Mouse (Mus musculus) lung, adult 2 months (tissue): ENCODE measurements around the gene Fignl2. TPM values are rescaled to one million over a fixed set of nuclear protein-coding genes. Genes with fewer than 3 reads are reported as not detected.
"Not testable (repeated sequence)": the region's sequence is repeated elsewhere in the genome, so short reads cannot be mapped to it uniquely, and the experiment has no call there.

Experiments used
- DNase-seq: peaks from one replicate; pipeline ENCODE4 v3.0.0; 2022
- H3K4me1 ChIP-seq: fragments of 200-500 bp; 2 replicates; pipeline ENCODE4 v1.6.1; 2011; ENCODE audit warnings: low read length; ENCODE audit not compliant: control insufficient read depth, insufficient read depth
- H3K4me3 ChIP-seq: fragments of 200-500 bp; replicated peaks from 2 replicates; pipeline ENCODE3; 2011; ENCODE audit warnings: low read depth, mild to moderate bottlenecking, control low read depth, low read length; ENCODE audit errors: extremely low read depth
- CTCF ChIP-seq: fragments of 200-500 bp; IDR thresholded peaks from 2 replicates; pipeline ENCODE4 v1.5.1; 2011; ENCODE audit warnings: mild to moderate bottlenecking, low read length, control low read depth; ENCODE audit not compliant: insufficient read depth
- POLR2A ChIP-seq: fragments of 200-500 bp; IDR thresholded peaks from 2 replicates; pipeline ENCODE4 v1.6.1; 2011; ENCODE audit warnings: low read depth, mild to moderate bottlenecking, control low read depth, low read length, borderline replicate concordance; ENCODE audit errors: extremely low read depth
- WGBS: fragments of 180-500 bp; shearing (Covaris S2); methylation state at CpG from one replicate; pipeline ENCODE4 v1.1.7; 2018; 5-methylcytosine and 5-hydroxymethylcytosine counted together
- polyA plus RNA-seq: library from polyadenylated mRNA; depleted of rRNA; stranded (reverse); fragments of >200 nt; gene quantifications from 2 replicates; pipeline ENCODE4 v1.2.3, GENCODE M21; 2012; rRNA removed

The Fignl2 gene
- 9.3 and 10.6 TPM in 2 replicates for polyA plus RNA-seq

DNA sequence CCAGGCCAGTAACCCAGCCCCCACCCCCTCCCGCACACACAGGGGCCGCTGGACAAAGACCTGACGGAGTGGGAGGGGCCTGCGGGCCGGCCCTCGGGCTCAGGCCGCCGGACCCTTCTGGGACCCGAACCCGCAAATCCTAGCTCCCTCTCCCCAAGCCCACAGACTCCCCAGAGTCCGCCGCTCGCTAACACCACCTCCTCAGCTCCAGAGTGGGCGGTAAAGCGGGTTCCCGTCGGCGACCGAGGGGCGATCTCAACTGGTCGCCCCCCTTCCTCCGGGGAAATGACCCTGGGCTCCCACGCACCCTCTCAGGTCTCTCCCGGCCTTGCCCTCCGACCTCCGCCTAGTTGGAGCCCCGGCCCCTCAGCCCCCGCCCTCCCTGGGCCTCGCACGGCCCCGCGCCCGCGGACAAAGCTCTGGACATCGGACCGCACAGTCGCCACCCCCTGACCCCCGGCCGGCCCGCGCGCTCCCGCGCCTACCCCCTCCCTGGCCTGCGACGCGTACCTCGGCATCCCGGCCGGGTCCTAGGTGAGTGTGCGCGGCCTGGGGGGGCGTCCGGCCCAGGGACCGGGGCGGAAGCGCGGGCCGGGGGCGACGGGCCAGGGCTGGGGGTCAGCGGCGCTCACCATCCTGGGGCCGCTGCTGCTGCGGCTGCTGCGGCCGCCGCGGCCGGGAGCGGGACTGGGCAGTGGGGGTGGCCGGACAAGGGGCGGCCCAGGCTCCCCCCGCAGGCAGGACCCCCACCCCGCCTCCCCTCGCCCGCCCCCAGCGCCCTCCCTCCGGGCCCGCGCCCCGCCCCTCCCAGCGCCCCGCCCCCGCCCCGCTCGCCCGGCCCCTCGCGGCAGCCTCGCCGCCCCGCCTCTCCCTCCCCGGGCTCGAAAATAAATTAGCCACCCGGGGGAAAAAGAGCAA lies at the start of gene Fignl2:
TSS of gene Fignl2 (minus strand) at position 755 of the 918 bp plus-strand sequence.
- 2% methylated on average over 71 of the region's 96 CpGs for WGBS
- peak; percentile 27 for DNase-seq
- TF ChIP-seq CTCF (no peak), POLR2A (no peak)
- peak within 1 kb of the TSS; percentile 81 for H3K4me3 ChIP-seq
- peaks cover 10% of the 10 kb centered on the region for H3K4me1 ChIP-seq

- TF ChIP-seq POLR2A (peak; percentile 22; the same call in 1 of the 2 replicates), CTCF (no peak)
- DNase-seq = no peak
- H3K4me3 ChIP-seq = no peak overlapping the region
- peaks cover 9% of the 10 kb centered on the region for H3K4me1 ChIP-seq
- 49% methylated on average over 12 of the region's 12 CpGs for WGBS
These were observed 48.6 kb upstream of the Fignl2 start for GRCm38 (mm10) chr15:101126876-101127544.

GRCm38 (mm10) chr15:101125561-101125960 lies 47.2 kb upstream of the Fignl2 start:
- TF ChIP-seq CTCF = no peak
- TF ChIP-seq POLR2A = no peak
- DNase-seq = no peak
- peaks cover 9% of the 10 kb centered on the region for H3K4me1 ChIP-seq
- 78% methylated on average over 6 of the region's 6 CpGs for WGBS
- H3K4me3 ChIP-seq = no peak overlapping the region

DNA sequence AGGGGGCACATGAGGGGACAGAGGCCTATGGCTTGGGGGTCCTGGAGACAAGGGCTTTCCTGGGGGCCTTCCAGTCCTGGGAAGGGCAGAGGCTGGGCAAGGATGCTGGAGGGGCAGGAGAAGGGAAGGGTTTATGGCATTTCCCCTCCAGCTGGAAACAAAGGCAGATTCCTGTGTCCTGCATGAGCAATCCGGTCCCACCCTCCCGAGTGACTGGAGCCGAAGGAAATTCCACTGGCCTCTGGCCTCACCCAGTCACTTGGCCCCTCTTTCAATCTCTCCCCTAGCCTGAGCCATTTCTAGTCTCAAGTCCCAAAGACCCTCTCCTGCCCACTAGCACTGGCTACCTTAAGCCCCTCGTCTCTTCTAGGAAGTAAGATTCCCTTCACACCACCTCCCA lies 44.8 kb upstream of the Fignl2 start:
- WGBS = 37% methylated on average over 4 of the region's 4 CpGs
- peaks cover 13% of the 10 kb centered on the region for H3K4me1 ChIP-seq
- 0 out of 2 replicates have a peak, but pooled peaks have one; percentile 15 for TF ChIP-seq POLR2A
- no peak for TF ChIP-seq CTCF
- DNase-seq = peak; percentile 39
- H3K4me3 ChIP-seq = no peak overlapping the region

- Histone ChIP-seq H3K4me1 (peaks cover 13% of the 10 kb centered on the region), H3K4me3 (no peak overlapping the region)
- no peak for DNase-seq
- WGBS = 31% methylated on average over 2 of the region's 2 CpGs
- TF ChIP-seq CTCF = no peak
- no peak for TF ChIP-seq POLR2A
These were observed 43.9 kb upstream of the Fignl2 start for GRCm38 (mm10) chr15:101122290-101122589.

GRCm38 (mm10) chr15:101121411-101122289 lies 43.3 kb upstream of the Fignl2 start:
- Histone ChIP-seq H3K4me3 (no peak overlapping the region), H3K4me1 (peaks cover 11% of the 10 kb centered on the region)
- TF ChIP-seq POLR2A (no peak), CTCF (no peak)
- no peak for DNase-seq
- 84% methylated on average over 9 of the region's 9 CpGs for WGBS

- peak; percentile 33 for DNase-seq
- peaks cover 11% of the 10 kb centered on the region for H3K4me1 ChIP-seq
- peak; percentile 15; the same call in 1 of the 2 replicates for TF ChIP-seq CTCF
- TF ChIP-seq POLR2A = no peak
- 43% methylated on average over 14 of the region's 14 CpGs for WGBS
- H3K4me3 ChIP-seq = no peak overlapping the region
These were observed 40.2 kb upstream of the Fignl2 start for GRCm38 (mm10) chr15:101118399-101119125.

DNA sequence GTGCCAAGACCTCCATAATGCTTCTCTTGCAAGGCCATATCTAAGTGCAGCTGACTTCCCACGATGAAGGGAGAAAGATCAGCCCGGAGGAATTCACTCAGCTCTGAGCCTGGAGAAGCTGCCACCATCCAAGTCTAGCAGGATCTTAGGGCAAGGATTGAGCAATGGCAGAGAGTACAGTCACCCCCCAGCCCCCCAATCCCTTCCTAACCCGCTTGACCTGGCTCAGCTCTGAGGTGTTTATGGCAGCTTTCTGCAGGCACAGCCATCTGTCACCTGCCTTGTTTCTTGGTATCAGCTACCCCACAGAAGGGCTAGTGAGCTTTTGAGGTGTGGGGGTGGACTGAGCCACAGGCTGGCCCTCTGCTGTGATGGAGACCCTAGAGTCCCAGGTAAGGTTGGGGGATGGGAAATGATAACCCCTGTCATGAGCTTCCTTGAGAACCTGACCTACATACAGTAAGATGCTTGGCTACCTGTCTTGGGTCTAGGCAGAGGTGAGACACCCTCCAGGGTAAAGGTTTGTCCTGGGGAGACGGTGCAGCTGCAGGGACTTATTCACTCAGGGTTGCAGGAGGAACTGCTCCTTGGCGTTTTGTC lies 37.2 kb upstream of the Fignl2 start, which contains the start of gene Ankrd33:
TSS of gene Ankrd33 (plus strand) at position 245 of the 600 bp plus-strand sequence.
- no peak for DNase-seq
- TF ChIP-seq CTCF = no peak
- TF ChIP-seq POLR2A = no peak
- no peak within 1 kb of the TSS for H3K4me3 ChIP-seq
- WGBS = 72% methylated on average over 5 of the region's 5 CpGs
- peaks cover 9% of the 10 kb centered on the region for H3K4me1 ChIP-seq

DNA sequence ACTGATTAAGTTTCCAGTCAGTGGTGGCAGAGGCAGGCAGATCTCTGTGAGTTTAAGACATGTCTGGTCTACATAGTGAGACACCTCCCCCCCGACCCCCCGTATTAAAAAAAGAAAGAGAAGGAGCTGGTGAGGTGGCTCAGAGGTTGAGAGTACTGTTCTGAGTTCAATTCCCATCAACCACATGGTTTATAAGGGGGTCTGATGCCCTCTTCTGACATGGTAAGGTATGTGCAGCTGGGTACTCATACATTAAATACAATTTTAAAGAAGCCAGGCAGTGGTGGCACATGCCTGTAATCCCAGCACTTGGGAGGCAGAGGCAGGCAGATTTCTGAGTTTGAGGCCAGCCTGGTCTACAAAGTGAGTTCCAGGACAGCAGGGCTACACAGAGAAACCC lies 35.4 kb upstream of the Fignl2 start:
- H3K4me1 ChIP-seq, H3K4me3 ChIP-seq, DNase-seq: not testable (repeated sequence)
- WGBS = 86% methylated on average over 2 of the region's 2 CpGs
